Mouse (Mus musculus) lung, postnatal 14 days (tissue): Measurements from ENCODE around the gene Lrrc56.
"Not testable (repeated sequence)": the region's sequence is repeated elsewhere in the genome, so short reads cannot be mapped to it uniquely, and the experiment has no call there.

Experiments
- DNase-seq: peaks from one replicate; pipeline ENCODE4 v3.0.0; 2021

Gene Lrrc56

DNA sequence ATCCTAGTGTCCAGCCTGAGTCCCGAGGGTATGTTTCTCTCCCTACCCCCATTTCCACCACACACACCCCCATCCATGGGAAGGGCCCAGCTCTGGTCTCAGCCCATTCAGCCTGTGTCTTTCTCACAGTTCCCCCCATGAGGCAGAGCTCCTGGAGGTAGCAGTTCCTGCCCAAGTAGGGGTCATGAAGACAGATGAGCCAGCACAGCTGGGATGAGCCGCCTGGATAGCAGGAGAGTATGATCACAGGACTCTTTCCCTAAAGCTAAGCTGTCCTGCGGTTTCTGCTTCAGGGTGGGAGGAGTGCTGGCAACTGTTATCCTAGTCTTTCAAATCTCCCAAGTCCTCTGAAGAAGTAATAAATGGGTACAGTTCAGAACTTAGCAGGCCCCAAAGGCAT, 24.2 kb downstream of the Lrrc56 start:
- no peak for DNase-seq

DNA sequence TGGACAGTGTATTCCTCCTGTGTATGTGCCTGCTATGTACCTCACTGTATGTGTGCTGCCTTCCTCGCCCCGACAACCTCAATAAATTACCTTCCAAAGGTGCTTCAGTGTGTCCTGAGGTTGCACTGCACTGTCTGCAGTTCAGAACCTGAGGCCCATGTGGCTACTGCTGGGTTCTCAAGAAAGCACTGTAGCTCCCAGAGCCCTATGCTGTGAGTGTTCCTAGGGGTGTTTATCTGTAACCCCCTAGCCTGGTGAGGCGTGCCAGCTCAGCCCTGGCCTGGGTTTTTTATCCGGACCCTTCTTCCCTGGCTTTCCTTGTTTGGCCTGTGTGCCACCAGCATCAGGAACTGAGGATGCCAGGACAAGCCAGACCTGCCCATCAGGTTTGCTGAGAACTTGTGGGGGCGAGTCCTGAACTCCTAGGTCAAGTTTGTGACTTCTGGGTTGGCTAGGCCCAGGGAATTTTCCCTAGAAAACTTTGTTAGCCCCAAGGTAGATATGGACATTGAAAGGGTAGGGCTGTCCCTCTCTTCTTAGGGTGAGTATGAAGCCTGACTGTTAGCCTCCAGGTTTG, 24.7 kb downstream of the Lrrc56 start:
- DNase-seq = no peak

DNA sequence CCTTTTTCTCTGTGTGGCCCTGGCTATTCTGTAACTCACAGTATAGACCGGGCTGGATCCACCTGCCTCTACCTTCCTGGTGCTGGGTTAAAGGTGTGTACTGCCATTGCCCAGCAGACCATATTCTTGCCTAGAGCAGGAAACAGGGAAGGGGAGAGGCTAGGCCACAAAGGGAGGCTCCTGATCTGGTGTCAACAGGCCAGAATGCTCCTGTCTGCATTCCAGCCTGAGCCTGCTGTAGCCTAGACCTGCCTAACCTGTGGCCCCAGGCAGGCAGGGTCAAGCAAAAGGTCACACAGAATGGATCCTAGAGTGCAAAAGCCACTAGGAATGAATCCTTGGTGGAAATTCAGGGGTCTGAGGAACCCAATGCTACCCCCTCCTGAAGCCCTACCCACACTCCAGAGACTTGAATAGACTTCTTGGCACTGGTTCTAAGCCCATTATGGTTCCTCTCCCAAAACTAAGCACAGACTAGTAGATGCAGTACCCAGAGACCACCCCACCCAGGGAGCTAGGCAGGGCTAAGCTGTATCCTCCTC, 25.7 kb downstream of the Lrrc56 start:
- no peak for DNase-seq

DNA sequence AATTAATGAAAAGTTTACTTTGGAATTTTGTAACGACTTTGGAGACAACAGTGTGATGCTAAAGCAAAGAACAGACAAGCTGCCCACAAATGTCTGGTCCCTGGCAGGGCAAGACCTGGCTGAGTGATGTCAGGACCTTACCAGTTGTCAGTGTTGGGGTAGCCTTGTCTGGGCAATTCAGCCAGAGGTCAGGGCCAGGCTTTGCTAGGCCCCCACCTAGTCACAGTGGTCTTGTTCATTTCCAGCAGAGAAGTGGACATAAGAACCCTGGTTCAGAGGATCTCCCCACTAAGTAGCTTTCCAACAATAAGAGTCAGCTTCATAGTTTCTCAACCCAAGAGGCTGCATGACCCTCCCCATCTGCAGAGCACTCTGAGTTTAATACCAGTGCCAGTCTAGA, 26.4 kb downstream of the Lrrc56 start:
- DNase-seq = no peak

- DNase-seq = peak; percentile 96
These were observed 27.5 kb downstream of the Lrrc56 start for GRCm38 (mm10) chr7:141221249-141222125.

- no peak for DNase-seq
These were observed 28.1 kb downstream of the Lrrc56 start for GRCm38 (mm10) chr7:141222126-141222467.

GRCm38 (mm10) chr7:141222696-141223215, 28.8 kb downstream of the Lrrc56 start:
- no peak for DNase-seq

GRCm38 (mm10) chr7:141226535-141226934, 32.6 kb downstream of the Lrrc56 start:
- DNase-seq = no peak

DNA sequence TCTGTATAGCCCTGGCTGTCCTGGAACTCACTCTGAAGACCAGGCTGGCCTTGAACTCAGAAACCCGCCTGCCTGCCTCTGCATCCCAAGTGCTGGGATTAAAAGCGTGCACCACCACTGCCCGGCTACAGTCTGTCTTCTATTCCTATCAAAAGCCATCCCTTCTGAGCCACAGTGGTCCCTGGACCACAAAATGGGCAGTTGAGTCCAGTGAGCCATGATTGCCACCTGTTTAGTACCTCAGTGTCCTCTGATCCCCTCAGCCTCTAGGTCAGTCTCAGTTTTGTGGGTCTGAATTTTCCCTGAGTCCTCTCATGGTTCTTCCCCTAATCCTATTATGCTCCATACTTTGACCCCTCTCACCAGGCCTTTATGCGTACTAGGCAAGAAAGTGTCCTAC, 33.8 kb downstream of the Lrrc56 start:
- DNase-seq = no peak

- peak; percentile 96 for DNase-seq
These were observed 34.5 kb downstream of the Lrrc56 start, which contains the start of gene Phrf1 for GRCm38 (mm10) chr7:141228279-141229067. Gene Phrf1 (plus strand): TSS chr7:141228784.

DNA sequence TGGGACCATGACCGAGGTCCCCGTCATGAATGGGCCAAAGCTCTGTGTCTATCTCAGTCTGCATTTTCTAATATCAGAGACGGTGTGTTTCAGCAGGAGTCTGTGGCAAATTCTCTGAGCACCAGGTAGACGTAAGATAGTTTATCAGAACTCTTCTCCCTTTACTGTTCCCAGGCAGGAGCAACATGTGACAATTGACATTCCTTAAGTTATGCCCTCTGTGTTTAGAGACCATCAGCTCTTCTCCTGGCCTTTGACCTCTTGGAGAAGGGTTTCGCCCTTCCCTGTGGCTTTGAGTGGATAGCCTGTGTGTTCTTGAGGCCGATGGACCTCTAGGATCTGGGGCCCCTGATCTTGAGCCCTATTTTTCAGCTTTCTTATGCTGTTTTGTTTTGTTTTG, 35.7 kb downstream of the Lrrc56 start:
- no peak for DNase-seq

GRCm38 (mm10) chr7:141230570-141230969, 36.6 kb downstream of the Lrrc56 start:
- no peak for DNase-seq

GRCm38 (mm10) chr7:141231111-141231510, 37.2 kb downstream of the Lrrc56 start:
- no peak for DNase-seq

DNA sequence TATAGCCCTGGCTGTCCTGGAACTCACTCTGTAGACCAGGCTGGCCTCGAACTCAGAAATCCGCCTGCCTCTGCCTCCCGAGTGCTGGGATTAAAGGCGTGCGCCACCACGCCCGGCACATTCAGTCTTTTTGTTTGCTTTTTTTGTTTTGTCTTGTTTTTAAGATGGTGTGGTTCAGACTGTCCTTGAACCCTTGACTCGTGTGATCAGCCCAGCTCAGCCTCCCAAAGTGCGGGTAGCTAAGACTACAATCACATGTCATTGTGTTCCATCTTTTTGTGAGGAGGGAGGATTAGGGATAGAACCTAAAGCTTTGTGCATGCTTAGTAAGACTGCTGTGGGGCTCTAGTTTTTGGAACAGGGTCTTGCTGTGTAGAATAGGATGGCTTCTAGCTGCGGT, 37.6 kb downstream of the Lrrc56 start:
- DNase-seq = no peak

GRCm38 (mm10) chr7:141250486-141250885, 56.5 kb downstream of the Lrrc56 start:
- not testable (repeated sequence) for DNase-seq

DNA sequence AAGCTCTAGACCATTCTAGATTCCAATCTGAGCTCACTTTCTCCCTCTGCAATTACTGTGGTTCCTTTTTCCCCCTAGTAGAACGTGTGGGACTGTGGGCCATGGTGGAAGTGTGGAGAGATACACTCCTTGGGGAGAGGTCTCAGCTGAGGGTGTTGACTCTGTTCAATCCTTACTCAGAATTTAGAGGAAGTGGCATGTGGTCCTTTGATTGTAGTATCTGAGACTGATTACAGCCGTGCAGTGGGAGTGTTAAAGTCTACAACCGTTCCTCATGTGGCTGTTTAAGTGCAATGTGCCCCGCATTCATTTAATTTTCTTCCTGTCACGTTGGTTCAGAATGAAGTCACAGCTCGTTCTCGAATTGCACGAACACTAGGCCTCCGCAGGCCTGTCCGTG, 62.2 kb downstream of the Lrrc56 start:
- no peak for DNase-seq
